Mouse (Mus musculus) T-helper 1 cell (primary cell): ENCODE measurements around the gene Oasl1.

Experiments used
- in situ Hi-C: fragments of 300-600 bp; cut with MboI, MseI; formaldehyde crosslinking; loops from one replicate; pipeline ENCODE4 v1.15.1; 2025; ENCODE audit warnings: high pct_unique_total_duplicates

Gene Oasl1

DNA sequence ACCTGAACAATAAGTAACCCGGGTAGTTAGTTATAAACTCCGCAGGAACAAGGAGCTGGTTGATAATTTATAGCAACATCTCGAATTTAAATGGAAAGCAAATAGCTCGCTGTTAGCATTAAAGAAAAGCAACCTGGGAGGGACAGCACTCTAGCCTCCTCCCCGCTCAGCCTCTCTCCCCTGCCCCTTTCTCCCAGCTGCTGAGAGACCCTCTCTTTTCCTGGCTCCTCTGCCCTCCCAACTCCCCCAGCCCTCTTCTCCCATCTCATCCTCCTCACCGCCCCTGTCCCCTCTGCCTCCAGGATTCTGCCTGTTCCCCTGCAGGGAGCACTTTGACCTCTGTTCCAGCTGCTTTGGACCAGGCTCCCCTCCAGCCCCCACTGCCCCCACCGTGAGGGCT is 45.6 kb downstream of the Oasl1 start:
- in situ Hi-C loops = no loop called here

DNA sequence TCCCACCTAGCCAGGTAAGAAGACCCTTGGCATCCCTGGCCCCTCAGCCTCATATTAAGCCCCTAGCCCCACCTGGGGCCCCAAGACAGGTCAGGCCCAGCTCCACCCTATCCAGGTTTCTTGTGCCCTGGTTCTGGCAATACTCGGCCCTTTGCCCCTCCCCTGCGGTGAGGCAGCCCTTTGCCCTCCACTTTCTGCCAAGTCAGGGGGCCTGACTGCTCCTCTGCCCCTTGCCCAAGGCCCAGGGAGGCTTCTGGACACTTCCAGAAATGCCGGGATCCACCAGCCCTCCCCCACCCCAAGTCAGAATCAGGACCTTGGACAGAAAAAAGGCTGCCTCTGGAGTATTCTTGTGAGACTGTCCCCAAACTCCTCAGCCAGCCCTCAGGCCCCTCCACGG is 46.0 kb downstream of the Oasl1 start:
- in situ Hi-C loops = no loop called here

DNA sequence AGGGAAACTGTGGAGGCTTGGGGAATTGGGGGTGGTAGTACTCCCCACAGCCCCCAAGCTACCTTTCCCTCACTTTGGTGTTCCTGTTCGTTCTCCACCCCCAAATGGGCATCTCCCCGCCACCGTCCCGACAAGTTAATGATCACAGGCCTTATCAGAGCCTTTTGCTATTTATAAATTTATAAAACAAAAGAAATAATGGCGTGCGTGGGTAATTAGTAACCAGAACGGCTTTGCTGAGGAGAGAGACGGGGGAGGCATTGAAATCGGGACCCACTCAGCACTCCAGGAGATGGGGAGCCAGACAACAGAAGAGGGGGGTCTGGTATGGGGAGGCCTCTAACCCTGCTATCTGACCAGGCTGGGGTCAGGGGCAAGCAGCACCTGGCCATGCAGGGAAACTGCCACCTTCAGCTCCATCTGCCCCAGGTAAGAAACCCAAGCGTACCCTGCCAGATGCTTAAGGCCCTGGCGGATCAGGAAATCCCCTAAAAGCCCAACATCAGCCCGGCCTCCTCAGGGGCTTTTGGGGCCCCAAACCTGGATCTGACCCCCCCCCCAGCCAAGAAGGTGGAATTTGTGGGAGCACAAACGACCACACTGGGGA is 46.7 kb downstream of the Oasl1 start:
- in situ Hi-C loops = no loop called here

DNA sequence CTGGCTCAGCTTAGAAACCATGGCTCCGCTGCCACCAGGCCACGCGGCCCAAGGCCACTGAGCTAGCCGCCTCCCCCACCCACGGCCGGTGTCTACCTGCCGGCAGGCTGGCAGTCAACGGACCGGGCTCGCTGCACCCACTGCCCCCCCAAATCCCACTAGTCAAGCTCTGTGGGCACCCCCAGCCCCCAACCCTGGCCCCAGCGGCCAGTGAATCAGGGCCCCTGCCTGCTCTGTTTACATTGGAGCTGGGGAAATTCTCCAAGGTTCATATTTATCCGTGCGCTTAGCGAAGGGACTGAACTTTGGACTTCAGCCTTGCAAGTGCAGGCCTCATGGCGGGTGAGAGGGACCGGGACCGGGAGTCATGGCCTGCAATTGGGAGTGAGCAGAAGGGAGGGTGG is 47.8 kb downstream of the Oasl1 start, which contains the start of gene Hnf1a:
TSS of gene Hnf1a (minus strand) at position 271 of the 404 bp plus-strand sequence.
- in situ Hi-C loops = no loop called here

DNA sequence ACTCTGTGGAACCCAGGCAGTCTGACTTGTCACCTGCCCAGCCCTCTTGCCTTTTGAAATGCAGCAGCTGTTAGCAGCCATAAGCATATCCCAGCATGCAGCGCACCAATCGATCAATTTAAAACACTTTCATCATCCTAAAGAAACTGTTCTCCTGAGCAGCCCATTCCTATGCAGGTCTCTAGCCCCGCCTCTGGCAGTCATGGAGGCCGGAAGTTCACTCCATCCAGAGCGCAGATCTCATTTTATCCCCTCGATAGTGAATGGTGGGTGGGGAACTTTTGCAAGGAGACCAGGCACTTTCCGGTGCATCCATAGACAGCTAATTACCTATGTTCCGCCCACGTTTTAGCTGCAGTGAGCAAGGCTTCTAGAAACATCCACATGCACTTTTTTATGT is 49.2 kb downstream of the Oasl1 start:
- in situ Hi-C loops = no loop called here

DNA sequence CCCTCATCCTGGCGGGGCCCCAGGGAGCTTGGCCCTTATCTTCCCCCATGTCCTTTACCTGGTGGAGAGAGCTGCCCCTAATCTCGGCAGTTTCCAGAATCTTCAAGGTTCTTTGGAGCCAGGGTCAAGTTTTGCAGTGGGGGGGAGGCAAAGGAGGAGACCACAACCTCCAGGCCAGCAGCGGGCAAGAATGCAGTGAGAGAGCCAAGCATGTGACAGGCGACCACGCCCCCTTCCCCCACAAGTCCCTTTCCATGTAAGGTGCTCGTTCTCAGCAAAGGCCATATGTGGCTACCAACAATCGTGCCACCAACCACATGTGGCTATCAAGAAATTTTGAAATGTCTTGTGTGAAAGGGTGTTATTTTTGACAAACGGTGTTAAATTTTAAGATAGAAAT is 50.1 kb downstream of the Oasl1 start:
- in situ Hi-C loops = no loop called here

DNA sequence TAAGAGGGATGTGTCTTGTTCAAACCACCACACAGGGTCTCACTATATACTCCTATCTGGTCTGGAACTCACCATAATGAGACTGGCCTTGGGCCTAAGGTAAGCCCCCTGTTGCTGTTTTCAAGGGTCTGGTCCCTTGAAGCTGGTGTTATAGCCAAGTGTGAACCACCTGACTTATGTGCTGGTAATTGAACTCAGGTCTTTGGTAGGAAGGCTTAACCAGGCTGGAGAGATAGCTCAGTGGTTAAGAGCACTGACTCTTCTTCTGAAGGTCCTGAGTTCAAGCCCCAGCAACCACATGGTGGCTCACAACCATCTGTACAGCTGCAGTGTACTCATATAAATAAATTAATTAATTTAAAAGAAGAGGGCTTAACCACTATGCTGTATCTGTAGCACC is 53.9 kb downstream of the Oasl1 start:
- in situ Hi-C loops = loop anchor here (5.0 kb wide), 2 partner anchors 55 to 100 kb away; no protein-coding TSS in a partner anchor

DNA sequence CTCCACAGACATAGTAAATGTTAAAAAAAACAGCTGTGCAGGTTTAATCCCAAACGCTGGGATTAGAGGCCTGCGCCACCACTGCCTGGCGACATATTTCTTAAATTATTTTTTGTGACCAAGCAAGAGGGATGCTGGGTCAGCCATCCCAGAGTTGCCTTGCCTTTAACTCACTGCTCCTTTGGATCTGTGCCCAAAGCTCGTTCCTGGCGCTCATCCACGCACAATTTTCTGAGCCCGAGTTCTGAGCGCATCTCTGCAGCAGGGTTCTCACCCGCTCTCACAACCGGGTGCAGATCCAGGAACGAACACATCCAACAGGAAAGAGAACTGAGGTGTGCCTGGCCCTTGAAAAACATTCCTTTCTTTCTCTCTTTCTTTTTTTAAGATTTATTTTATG is 55.4 kb downstream of the Oasl1 start:
- in situ Hi-C loops = loop anchor here (5.0 kb wide), 2 partner anchors 54 to 99 kb away; no protein-coding TSS in a partner anchor

DNA sequence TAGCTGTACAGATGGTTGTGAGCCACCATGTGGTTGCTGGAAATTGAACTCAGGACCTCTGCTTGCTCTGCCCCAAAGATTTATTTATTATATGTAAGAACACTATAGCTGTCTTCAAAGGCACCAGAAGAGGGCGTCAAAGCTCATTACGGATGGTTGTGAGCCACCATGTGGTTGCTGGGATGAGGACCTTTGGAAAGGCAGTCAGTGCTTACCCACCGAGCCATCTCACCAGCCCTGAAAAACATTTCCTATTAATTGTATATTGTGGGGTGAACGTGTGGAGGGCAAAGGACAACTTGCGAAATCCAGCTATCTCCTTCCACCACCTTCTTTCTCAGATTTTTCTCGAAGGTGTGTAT is 55.8 kb downstream of the Oasl1 start:
- in situ Hi-C loops = loop anchor here (5.0 kb wide), 2 partner anchors 53 to 98 kb away; no protein-coding TSS in a partner anchor

DNA sequence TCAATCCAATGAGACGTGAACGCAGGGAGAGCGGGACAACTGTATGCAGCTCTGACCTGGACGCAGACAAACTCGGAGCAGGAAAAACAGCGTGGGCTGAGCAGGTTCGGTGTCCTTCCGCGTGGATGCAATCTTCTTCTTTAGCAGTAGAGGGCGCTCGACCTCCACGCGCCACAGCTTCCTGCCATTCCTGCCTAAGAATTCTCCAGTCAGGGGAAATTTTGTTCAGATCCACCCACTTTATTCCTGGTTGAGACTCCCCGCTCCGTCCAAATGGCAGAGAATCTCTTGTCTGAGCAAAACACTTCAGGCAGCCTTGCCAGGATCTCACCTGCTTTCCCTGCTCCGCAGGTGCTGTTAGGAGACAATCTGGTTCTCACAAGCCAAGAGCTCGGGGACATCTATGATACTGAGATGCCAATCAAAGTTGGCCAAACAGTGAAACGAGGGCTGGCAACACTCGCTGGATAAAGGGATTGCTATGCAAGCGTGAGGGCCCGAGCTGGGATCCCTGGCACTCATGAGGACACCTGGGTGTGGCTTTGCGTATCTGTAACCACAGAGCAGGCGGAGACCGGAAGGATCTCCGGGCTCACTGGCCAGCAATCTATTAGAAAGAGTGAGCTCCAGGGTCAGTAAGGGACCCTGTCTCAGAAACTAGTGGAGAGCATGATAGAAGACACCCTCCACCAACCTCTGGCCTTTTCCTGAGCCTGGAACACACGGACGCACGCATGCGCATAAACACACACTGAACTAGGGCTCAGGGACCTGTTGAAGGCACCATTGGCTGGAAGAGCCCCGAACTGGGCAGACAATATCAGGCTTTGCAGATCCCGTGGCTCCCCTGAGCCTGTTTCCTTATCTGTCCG is 56.4 kb downstream of the Oasl1 start:
- in situ Hi-C loops = loop anchor here (5.0 to 10.0 kb wide), 3 partner anchors 53 to 125 kb away; no protein-coding TSS in a partner anchor

DNA sequence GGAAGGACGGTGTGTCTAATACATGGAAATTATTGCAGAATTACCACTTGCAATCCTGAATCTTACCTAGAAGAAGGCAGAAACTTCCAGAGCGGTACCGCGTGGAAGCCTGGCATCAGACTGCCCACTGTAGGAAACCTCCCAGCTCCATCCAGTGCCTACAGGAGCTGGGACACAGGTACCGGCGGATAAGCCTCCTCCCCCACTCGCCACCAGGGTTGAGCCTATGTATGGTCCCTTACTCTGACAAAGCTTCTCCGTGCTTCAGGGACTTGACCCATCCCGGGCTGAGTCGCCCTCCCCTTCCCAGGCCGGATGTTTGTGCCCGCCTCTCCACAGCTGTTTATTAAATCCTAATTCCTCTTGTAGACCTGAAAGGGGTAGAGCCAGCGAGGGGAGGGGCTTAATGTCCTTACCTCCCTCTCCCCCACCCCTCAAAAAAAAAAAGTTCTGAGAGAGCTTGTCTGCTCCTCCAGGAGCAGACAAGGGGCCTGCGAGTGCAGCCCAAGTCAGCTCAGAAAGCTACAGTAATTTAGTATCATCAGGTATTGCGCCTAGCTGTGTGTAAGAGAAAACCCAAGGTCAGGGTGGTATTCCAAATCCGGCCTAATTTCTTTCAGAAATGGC is 57.2 kb downstream of the Oasl1 start:
- in situ Hi-C loops = loop anchor here (10.0 kb wide), 1 partner anchor 125 kb away; no protein-coding TSS in a partner anchor

DNA sequence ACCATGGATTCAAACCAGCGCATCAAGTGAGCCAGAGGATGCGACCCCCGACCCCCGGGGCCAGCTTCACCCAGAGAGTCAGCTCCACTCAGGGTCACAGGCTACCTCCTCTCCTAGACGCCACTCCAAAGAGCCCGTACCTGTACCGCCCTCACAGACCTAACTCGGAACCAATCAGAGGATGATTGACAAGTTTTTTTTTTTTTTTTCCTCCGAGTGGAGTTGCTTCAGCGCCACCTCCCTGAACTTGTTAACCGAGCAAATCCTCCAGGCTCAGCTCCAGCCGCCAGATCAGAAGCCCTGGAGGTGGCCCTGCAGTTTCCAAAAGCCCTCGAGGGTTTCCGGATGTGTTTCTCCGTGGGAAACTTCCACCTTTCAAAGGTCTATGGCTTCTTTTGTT is 59.0 kb downstream of the Oasl1 start:
- in situ Hi-C loops = loop anchor here (10.0 kb wide), 1 partner anchor 123 kb away; no protein-coding TSS in a partner anchor

DNA sequence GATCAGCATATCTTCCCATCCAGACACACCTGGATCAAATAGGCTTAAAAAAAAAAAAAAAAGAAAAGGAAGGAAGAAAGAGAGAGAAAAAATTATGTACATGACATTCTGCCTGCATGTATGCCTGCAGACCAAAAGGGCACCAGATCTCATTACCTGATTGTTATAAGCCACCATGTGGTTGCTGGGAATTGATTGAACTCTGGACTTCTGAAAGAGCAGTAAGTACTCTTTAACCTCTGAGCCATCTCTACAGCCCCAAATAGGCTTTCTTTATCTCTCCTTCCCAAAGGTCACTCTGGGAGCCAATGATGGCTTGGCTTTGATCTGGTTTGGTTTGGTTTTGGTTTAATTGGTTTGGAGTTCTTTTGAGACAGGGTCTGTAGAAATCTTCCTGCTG is 62.0 kb downstream of the Oasl1 start:
- in situ Hi-C loops = loop anchor here (10.0 kb wide), 1 partner anchor 120 kb away; no protein-coding TSS in a partner anchor
